Mouse (Mus musculus) hindbrain, embryonic 14.5 days (tissue): ENCODE measurements around the gene Mapk9. TPM values are rescaled to one million over a fixed set of nuclear protein-coding genes. Genes with fewer than 3 reads are reported as not detected.

Experiments
- ATAC-seq: fragments of 200-750 bp; cut with Nextera tagmentation; 2 replicates; pipeline ENCODE4 v1.8.0; 2017; ENCODE audit warnings: moderate number of reproducible peaks, mild to moderate bottlenecking, moderate TSS enrichment, moderate library complexity; ENCODE audit not compliant: low FRiP score
- DNase-seq: peaks from one replicate; pipeline ENCODE4 v3.0.0-alpha.2; 2015; ENCODE audit warnings: low spot score
- H3K27ac ChIP-seq: fragments of 300-500 bp; sonication (generic); 2 replicates; pipeline ENCODE4 v1.5.1; 2014; ENCODE audit warnings: mild to moderate bottlenecking, moderate library complexity
- H3K27me3 ChIP-seq: fragments of 300-500 bp; sonication (generic); 2 replicates; pipeline ENCODE4 v1.6.1; 2014; ENCODE audit warnings: mild to moderate bottlenecking, low read length, mixed read lengths; ENCODE audit not compliant: control insufficient read depth, insufficient read depth
- H3K36me3 ChIP-seq: fragments of 300-500 bp; sonication (generic); replicated peaks from 2 replicates; pipeline ENCODE4 v1.6.1; 2014; ENCODE audit not compliant: control insufficient read depth, insufficient read depth
- H3K4me1 ChIP-seq: fragments of 300-500 bp; sonication (generic); replicated peaks from 2 replicates; pipeline ENCODE4 v1.6.1; 2014; ENCODE audit warnings: antibody characterized with exemption, low read length, mixed read lengths; ENCODE audit not compliant: control insufficient read depth, insufficient read depth
- H3K4me2 ChIP-seq: fragments of 300-500 bp; sonication (generic); replicated peaks from 2 replicates; pipeline ENCODE4 v1.6.1; 2014; ENCODE audit warnings: mild to moderate bottlenecking, moderate library complexity
- H3K4me3 ChIP-seq: fragments of 300-500 bp; sonication (generic); replicated peaks from 2 replicates; pipeline ENCODE4 v1.5.1; 2014; ENCODE audit warnings: mild to moderate bottlenecking, low read length
- H3K9ac ChIP-seq: fragments of 300-500 bp; sonication (generic); 2 replicates; pipeline ENCODE4 v1.6.1; 2014
- H3K9me3 ChIP-seq: fragments of 300-500 bp; sonication (generic); 2 replicates; pipeline ENCODE4 v1.6.1; 2016; ENCODE audit warnings: low read length; ENCODE audit not compliant: control insufficient read depth
- WGBS: fragments of 180-500 bp; shearing (Covaris S2); extraction: QIAGEN DNeasy Blood & Tissue Kit; methylation state at CpG from one replicate; pipeline ENCODE4 v1.1.7; 2014; 5-methylcytosine and 5-hydroxymethylcytosine counted together
- polyA plus RNA-seq: library from polyadenylated mRNA; unstranded; fragments of >200 nt; fragmentation: Nextera tagmentation; extraction: Ambion mirVana; gene quantifications from 2 replicates; pipeline ENCODE4 v1.2.1, GENCODE M21; 2014

Mapk9 gene
- polyA plus RNA-seq, 1 experiment from 2014 or later: 86.6 TPM

DNA sequence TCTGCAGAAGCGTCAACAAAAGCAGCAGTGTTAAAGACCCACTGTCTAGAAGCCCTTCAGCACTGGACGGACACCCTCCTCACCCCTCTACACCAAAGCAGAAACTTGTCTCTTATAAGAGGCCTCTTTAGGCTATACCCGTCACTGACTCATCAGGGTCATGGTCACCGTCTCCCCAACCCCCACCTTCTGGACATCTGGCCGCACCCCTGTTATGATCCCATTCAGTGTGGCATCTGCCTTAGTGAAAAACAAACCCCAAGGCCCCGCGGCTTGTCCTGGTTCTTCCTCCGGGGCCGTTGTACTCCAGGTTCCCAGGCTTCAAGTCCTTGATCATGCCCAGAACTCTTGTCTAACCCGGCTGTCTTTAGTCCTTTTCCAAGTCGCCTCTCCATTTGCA is 593 bp upstream of the Mapk9 start:
- peaks cover 11% of the 10 kb centered on the region; the same call in 1 of the 2 replicates for H3K36me3 ChIP-seq
- H3K4me1 ChIP-seq: peaks cover 16% of the 10 kb centered on the region
- peak overlapping the region; percentile 58 for H3K4me3 ChIP-seq
- peak overlapping the region; percentile 83 for H3K9ac ChIP-seq
- peak overlapping the region; percentile 77 for H3K27ac ChIP-seq
- DNase-seq (no peak), ATAC-seq (peak; percentile 0)
- no peaks in the 10 kb centered on the region for H3K9me3 ChIP-seq
- WGBS: 33% methylated on average over 11 of the region's 11 CpGs
- H3K4me2 ChIP-seq: peak overlapping the region; percentile 54
- no peaks in the 10 kb centered on the region for H3K27me3 ChIP-seq

GRCm38 (mm10) chr11:49847071-49847810 is 690 bp downstream of the Mapk9 start:
- 8% methylated on average over 29 of the region's 29 CpGs for WGBS
- no peaks in the 10 kb centered on the region for H3K9me3 ChIP-seq
- DNase-seq: peak; percentile 36
- H3K4me2 ChIP-seq: peak overlapping the region; percentile 67
- H3K4me1 ChIP-seq: peaks cover 16% of the 10 kb centered on the region
- peaks cover 11% of the 10 kb centered on the region; the same call in 1 of the 2 replicates for H3K36me3 ChIP-seq
- peak overlapping the region; percentile 77 for H3K27ac ChIP-seq
- no peaks in the 10 kb centered on the region for H3K27me3 ChIP-seq
- no peak for ATAC-seq
- H3K4me3 ChIP-seq: peak overlapping the region; percentile 58
- H3K9ac ChIP-seq: peak overlapping the region; percentile 83

DNA sequence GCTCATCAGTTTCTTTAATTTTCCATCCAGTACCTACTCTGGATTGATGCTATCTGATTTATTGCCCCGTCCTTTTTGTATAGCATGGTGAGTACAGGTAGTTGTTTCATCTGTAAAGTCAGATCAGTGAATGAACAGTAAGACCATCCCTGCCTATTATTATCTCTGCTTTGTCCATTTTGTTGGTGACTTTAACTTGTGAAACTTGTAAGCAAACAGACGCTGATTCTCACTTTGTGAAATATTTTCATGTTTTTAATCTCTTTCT is 1.2 kb downstream of the Mapk9 start:
- no peak for ATAC-seq
- DNase-seq: no peak
- H3K27me3 ChIP-seq: no peaks in the 10 kb centered on the region
- peak overlapping the region; percentile 67 for H3K4me2 ChIP-seq
- peak overlapping the region; percentile 83; the same call in 1 of the 2 replicates for H3K9ac ChIP-seq
- peak overlapping the region; percentile 58 for H3K4me3 ChIP-seq
- 79% methylated on average over 2 of the region's 2 CpGs for WGBS
- no peaks in the 10 kb centered on the region for H3K9me3 ChIP-seq
- peak overlapping the region; percentile 77; the same call in 1 of the 2 replicates for H3K27ac ChIP-seq
- H3K4me1 ChIP-seq: peaks cover 21% of the 10 kb centered on the region
- H3K36me3 ChIP-seq: peaks cover 11% of the 10 kb centered on the region; the same call in 1 of the 2 replicates

GRCm38 (mm10) chr11:49848080-49848815 is 1.7 kb downstream of the Mapk9 start:
- H3K4me1 ChIP-seq: peaks cover 23% of the 10 kb centered on the region
- no peak overlapping the region for H3K27ac ChIP-seq
- WGBS: 51% methylated on average over 4 of the region's 4 CpGs
- peak overlapping the region; percentile 67 for H3K4me2 ChIP-seq
- H3K9ac ChIP-seq: peak overlapping the region; percentile 83
- no peaks in the 10 kb centered on the region for H3K9me3 ChIP-seq
- H3K27me3 ChIP-seq: no peaks in the 10 kb centered on the region
- H3K4me3 ChIP-seq: peak overlapping the region; percentile 58
- no peak for ATAC-seq
- H3K36me3 ChIP-seq: peaks cover 11% of the 10 kb centered on the region; the same call in 1 of the 2 replicates
- DNase-seq: no peak

DNA sequence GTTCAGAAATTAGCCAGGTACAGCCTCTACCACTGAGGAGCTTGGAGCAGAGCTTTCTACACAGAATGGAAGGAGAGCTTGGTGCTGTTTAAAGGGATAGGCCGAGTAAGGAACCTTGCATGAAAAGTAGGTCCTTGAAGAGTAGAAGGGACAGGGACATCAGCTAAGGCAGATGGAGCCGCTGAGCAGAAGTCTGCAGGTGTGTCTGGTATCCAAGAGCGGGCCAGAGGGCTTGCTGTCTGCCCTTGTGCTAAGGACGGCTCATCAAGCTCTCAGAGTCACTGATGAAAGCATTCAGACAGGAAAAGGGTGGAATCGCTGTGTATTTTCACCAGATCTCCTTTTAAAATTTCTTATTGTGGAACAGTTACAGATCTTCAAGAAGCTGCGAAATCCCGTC is 3.8 kb downstream of the Mapk9 start:
- no peak for ATAC-seq
- Histone ChIP-seq H3K9me3 (no peaks in the 10 kb centered on the region), H3K4me3 (no peak overlapping the region), H3K27ac (no peak overlapping the region), H3K27me3 (no peaks in the 10 kb centered on the region), H3K4me2 (no peak overlapping the region), H3K9ac (no peak overlapping the region), H3K4me1 (peaks cover 23% of the 10 kb centered on the region), H3K36me3 (peaks cover 23% of the 10 kb centered on the region)
- no peak for DNase-seq
- 93% methylated on average over 7 of the region's 7 CpGs for WGBS

- H3K4me3 ChIP-seq: no peak overlapping the region
- H3K4me2 ChIP-seq: no peak overlapping the region
- WGBS: 85% methylated on average over 5 of the region's 5 CpGs
- H3K9ac ChIP-seq: no peak overlapping the region
- no peaks in the 10 kb centered on the region for H3K27me3 ChIP-seq
- ATAC-seq: no peak
- H3K27ac ChIP-seq: no peak overlapping the region
- no peak for DNase-seq
- H3K9me3 ChIP-seq: no peaks in the 10 kb centered on the region
- H3K36me3 ChIP-seq: peaks cover 35% of the 10 kb centered on the region
- peaks cover 7% of the 10 kb centered on the region; the same call in 1 of the 2 replicates for H3K4me1 ChIP-seq
Measured at GRCm38 (mm10) chr11:49855144-49855543, 8.6 kb downstream of the Mapk9 start.

GRCm38 (mm10) chr11:49861139-49861538 is 14.6 kb downstream of the Mapk9 start:
- H3K4me1 ChIP-seq: no peaks in the 10 kb centered on the region
- H3K4me3 ChIP-seq: no peak overlapping the region
- no peaks in the 10 kb centered on the region for H3K9me3 ChIP-seq
- ATAC-seq (no peak), DNase-seq (no peak)
- 88% methylated on average over 4 of the region's 4 CpGs for WGBS
- no peaks in the 10 kb centered on the region for H3K27me3 ChIP-seq
- no peak overlapping the region for H3K9ac ChIP-seq
- H3K36me3 ChIP-seq: peaks cover 46% of the 10 kb centered on the region
- H3K4me2 ChIP-seq: no peak overlapping the region
- no peak overlapping the region for H3K27ac ChIP-seq

GRCm38 (mm10) chr11:49863926-49864325 is 17.4 kb downstream of the Mapk9 start:
- no peaks in the 10 kb centered on the region for H3K27me3 ChIP-seq
- ATAC-seq (no peak), DNase-seq (no peak)
- no peak overlapping the region for H3K27ac ChIP-seq
- no peaks in the 10 kb centered on the region for H3K4me1 ChIP-seq
- peaks cover 55% of the 10 kb centered on the region for H3K36me3 ChIP-seq
- no peaks in the 10 kb centered on the region for H3K9me3 ChIP-seq
- H3K4me2 ChIP-seq: no peak overlapping the region
- no peak overlapping the region for H3K9ac ChIP-seq
- no peak overlapping the region for H3K4me3 ChIP-seq

DNA sequence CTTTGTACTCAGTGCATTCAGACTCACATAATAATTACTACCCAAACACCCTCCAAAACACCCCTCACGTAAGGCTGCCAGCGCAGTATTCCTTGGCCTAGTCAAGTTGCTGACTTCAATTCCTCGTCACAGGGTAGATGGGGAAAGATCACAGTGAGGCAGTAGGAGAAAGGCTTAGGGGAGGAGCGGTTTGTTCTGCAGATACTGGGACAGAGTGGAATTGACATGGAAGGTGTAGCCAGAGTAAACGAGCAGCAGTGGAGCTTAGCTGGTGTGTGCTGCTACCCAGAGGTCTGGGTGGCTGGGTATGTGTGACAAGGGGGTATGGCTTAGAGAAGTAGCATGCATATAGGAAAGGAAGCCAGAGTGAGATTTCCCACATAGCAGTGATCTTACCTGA is 20.8 kb downstream of the Mapk9 start:
- 90% methylated on average over 5 of the region's 5 CpGs for WGBS
- no peak overlapping the region for H3K4me3 ChIP-seq
- H3K4me1 ChIP-seq: no peaks in the 10 kb centered on the region
- H3K4me2 ChIP-seq: no peak overlapping the region
- DNase-seq (no peak), ATAC-seq (no peak)
- peaks cover 69% of the 10 kb centered on the region for H3K36me3 ChIP-seq
- H3K27me3 ChIP-seq: no peaks in the 10 kb centered on the region
- no peaks in the 10 kb centered on the region for H3K9me3 ChIP-seq
- no peak overlapping the region for H3K27ac ChIP-seq
- H3K9ac ChIP-seq: no peak overlapping the region
